Mouse (Mus musculus): ENCODE results near the gene Tnfrsf14.

GRCm38 (mm10) chr4:154926969-154927898 is 1.1 kb downstream of the Tnfrsf14 start:
- TF ChIP-seq CTCF (IDR thresholded peaks at IDR 0.05) (no peak), EP300 (IDR thresholded peaks at IDR 0.05) (no peak)

Measured in lung, postnatal 0 days (tissue).